Mouse (Mus musculus) cerebellum, postnatal 10 days (tissue): Measurements from ENCODE around the gene Otud7a.
A peak's percentile ranks its signal among the peaks of the same experiment; 100 is the strongest.

Source experiments
- DNase-seq, 2 experiments: peaks; one replicate each; pipeline ENCODE4 v3.0.0; 2021; ENCODE audit warnings: mixed read lengths in 2 of 2

The Otud7a gene

DNA sequence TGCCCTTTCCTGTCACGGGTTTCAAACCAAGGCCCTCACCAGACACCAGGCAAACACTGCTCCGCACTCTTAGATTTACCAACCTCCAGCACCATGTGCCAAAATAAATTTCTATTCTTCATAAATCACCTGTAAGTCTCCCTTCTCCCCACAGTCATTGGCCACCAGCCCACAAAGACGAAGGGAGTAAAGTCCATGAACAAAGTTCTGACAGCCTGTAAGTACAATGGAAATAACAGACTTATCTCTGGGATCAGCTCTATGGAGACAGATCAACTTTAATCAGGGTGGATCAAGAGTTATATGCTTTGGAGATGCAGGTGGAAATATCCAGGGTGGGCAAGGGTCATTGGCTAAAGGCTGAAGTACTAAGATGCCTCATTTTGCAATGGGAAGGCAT lies 336.3 kb downstream of the Otud7a start:
- DNase-seq, result no peak

DNA sequence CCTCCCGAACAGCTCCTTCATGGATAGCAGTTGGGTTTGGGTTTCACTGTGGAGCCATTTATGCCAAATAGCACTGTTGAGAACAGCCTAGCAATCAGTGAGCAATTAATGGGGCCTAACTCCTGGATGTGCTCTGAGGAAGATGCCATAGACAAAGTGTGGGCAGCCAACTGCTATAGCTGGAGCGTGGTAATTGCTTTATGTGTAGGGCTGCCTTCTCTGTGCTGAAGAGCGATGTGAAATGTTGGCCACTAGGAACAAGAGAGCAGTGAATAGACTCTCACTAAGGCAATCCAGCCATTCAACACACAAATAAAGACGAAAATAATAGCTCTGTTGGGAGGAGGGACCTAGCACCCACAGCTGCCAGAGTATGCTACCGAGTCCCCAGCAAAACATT lies 345.2 kb downstream of the Otud7a start:
- DNase-seq, result no peak

DNA sequence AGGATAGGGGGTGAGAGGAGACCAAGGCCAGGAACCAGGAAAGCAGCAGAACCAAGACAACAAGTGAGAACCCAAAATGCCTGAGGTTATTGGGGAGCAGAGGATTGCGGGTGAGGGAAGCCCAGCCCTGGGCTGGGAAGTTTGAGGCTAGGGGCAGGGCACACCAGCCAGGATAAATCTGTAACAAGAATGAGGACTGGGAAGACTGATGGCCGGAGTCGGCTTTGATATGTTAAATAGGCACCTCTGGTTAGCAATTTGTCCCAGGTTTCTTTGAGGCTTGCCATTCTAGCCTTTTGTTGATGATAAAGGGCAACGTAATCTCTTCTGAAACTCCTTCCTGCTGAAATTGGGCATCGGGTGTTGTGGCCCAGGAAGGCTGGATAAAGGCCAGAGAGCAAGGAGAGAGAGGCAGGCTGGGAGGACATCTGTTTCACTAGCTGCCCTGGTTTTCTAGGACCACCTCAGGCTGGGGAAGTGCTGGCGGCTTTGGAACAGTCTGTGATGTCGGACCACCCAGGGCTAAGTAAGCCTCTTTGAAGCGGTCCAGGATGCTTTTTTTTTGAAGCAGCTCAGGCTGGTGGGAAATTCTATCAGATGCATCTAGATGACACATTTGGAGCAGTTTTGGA lies 351.6 kb downstream of the Otud7a start:
- DNase-seq, result peak; percentile 90 to 91

DNA sequence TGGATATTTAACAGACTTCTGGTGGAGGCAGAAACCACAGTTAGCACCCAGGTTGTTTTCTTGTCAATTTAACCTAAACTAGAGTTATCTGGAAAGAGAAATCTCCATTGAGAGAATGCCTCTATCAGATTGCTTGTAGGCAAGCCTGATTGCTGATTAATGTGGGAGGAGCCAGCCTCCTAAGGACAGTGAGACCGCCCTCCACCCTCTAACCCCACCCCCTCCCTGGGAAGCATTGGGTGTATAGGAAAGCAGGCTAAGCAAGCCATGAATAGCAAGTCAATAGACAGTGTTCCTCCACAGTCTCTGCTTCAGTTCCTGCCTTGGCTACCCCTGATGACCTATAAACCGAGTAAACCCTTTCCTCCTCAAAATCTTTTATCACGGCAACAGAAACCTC lies 353.9 kb downstream of the Otud7a start:
- no peak for DNase-seq

DNA sequence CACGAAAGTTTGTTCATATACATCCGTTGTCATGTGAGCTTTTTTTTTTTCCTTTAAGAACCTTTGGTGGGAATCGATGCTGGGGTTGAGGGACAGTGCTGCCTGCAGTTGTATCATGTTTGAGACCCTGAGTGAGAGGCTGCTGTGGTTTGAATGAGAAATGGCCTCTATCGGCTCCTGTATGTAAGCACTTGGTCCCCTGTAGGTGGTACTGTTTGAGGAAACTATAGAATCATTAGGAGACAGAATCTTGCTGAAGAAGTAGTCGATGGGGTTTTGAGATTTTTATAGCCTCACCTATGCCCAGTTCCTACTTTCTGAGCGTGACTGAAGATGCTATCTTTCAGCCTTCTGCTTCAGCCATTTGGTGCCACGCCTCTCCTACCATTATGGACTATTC lies 354.8 kb downstream of the Otud7a start:
- no peak for DNase-seq

DNA sequence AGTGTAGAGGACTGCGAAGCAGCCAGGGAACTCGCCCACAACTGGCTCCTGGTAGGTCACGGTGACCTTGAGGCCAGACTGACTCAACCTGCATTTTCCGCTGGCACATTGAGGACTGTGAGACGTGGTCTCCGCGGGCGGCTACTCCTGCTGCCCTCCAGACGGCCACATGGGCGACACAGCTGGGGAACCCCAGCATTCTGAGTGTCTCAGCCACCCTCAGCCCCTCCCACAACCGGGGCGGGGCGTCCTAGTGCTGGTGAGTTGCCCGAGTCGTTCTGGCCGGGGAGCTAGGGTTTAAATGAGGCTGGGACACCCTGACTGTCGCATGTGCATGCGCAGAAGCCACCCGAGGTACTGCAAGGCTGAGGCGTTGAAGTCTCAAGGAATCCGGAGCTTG lies 358.2 kb downstream of the Otud7a start:
- DNase-seq, result peak in 1 of 2 experiments; percentile 36
